Mouse (Mus musculus) neural tube, embryonic 14.5 days (tissue): ENCODE data around the gene Zdhhc6. TPM values are rescaled to one million over a fixed set of nuclear protein-coding genes. Genes with fewer than 3 reads are reported as not detected.

ENCODE experiments used
- ATAC-seq: fragments of 200-750 bp; cut with Nextera tagmentation; 2 replicates; pipeline ENCODE4 v1.8.0; 2017; ENCODE audit warnings: low read depth, mild to moderate bottlenecking, moderate TSS enrichment, moderate library complexity
- H3K27ac ChIP-seq: fragments of 300-500 bp; sonication (generic); 2 replicates; pipeline ENCODE4 v1.5.1; 2014; ENCODE audit warnings: low read depth, mild to moderate bottlenecking, control low read depth, low read length, moderate library complexity, mixed read lengths
- H3K27me3 ChIP-seq: fragments of 300-500 bp; sonication (generic); 2 replicates; pipeline ENCODE4 v1.6.1; 2014; ENCODE audit warnings: low read length; ENCODE audit not compliant: control insufficient read depth, insufficient read depth
- H3K36me3 ChIP-seq: fragments of 300-500 bp; sonication (generic); 2 replicates; pipeline ENCODE4 v1.6.1; 2014; ENCODE audit warnings: low read length, mixed read lengths; ENCODE audit not compliant: control insufficient read depth, insufficient read depth
- H3K4me1 ChIP-seq: fragments of 300-500 bp; sonication (generic); 2 replicates; pipeline ENCODE4 v1.6.1; 2014; ENCODE audit warnings: low read length; ENCODE audit not compliant: control insufficient read depth, insufficient read depth
- H3K4me2 ChIP-seq: fragments of 300-500 bp; sonication (generic); 2 replicates; pipeline ENCODE4 v1.6.1; 2014; ENCODE audit warnings: mild to moderate bottlenecking, low read depth, low read length, control low read depth
- H3K4me3 ChIP-seq: fragments of 300-500 bp; sonication (generic); 2 replicates; pipeline ENCODE4 v1.5.1; 2014; ENCODE audit warnings: low read depth, low read length, control low read depth, mixed read lengths
- H3K9ac ChIP-seq: fragments of 300-500 bp; sonication (generic); replicated peaks from 2 replicates; pipeline ENCODE4 v1.6.1; 2014; ENCODE audit warnings: low read depth, mild to moderate bottlenecking, control low read depth, low read length, mixed read lengths
- H3K9me3 ChIP-seq: fragments of 300-500 bp; sonication (generic); 2 replicates; pipeline ENCODE4 v1.6.1; 2016; ENCODE audit warnings: low read length; ENCODE audit not compliant: control insufficient read depth
- WGBS: fragments of 180-500 bp; shearing (Covaris S2); extraction: QIAGEN DNeasy Blood & Tissue Kit; methylation state at CpG from one replicate; pipeline ENCODE4 v1.1.7; 2014; 5-methylcytosine and 5-hydroxymethylcytosine counted together
- polyA plus RNA-seq: library from polyadenylated mRNA; unstranded; fragments of >200 nt; fragmentation: Nextera tagmentation; extraction: Ambion mirVana; gene quantifications from 2 replicates; pipeline ENCODE4 v1.2.1, GENCODE M21; 2014

Zdhhc6 gene
- polyA plus RNA-seq, 1 experiment from 2014 or later = 68.3 TPM

DNA sequence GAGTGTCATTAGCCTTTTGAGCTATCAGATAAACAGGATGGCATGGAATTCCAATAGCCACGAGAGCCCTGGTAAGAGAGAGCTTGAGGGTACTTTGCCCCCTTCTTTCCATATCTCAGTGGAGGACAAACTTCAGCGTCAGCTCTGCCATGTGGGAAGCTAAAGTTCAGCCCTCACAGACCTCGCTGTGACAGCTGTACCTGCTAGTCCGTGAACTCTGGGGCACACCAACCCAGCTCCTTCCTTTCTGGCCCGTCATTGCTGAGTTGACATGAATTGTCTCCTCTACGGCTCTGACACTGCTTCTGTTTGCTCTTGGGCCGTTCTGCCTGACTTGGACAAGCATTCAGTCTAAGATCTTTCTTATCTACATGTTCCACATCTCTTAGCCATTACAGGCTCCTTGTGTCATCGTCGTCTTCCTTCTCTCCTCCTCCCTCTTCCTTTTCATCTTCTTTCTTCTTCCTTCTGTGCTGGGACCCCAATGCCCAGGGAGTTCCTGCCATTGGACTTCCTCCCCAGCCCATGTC lies 67.8 kb downstream of the Zdhhc6 start:
- 75% methylated on average over 9 of the region's 9 CpGs for WGBS
- no peak for ATAC-seq

DNA sequence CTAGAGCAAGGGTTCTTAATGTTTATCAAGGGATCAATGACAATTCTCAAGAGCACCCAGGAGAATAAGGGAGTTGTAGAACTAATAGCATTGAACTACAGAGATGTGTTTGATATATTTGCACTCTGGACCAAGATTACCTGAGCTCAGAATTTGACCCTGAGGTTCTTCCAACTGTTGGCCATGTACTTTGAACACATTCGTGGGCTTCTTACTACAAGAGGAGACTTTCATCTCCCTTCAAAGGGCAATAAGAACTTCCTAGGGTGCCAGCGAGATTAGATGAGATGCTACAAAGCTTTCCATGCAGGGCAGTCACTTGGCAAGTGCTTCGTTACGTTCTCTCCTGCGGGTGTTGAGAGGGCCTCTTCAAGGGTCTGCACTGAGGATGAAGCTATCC lies 68.3 kb downstream of the Zdhhc6 start:
- H3K36me3 ChIP-seq = no peaks in the 10 kb centered on the region
- WGBS = 83% methylated on average over 5 of the region's 5 CpGs
- no peak for ATAC-seq
- H3K4me2 ChIP-seq = no peak overlapping the region
- no peak overlapping the region for H3K4me3 ChIP-seq
- no peaks in the 10 kb centered on the region for H3K4me1 ChIP-seq
- H3K27me3 ChIP-seq = no peaks in the 10 kb centered on the region
- H3K27ac ChIP-seq = no peak overlapping the region
- no peaks in the 10 kb centered on the region for H3K9me3 ChIP-seq
- H3K9ac ChIP-seq = no peak overlapping the region

More for the DNA sequence above, 67.8 kb downstream of the Zdhhc6 start:
- Histone ChIP-seq H3K4me3 (no peak overlapping the region), H3K4me1 (no peaks in the 10 kb centered on the region), H3K4me2 (no peak overlapping the region), H3K9ac (no peak overlapping the region), H3K9me3 (no peaks in the 10 kb centered on the region), H3K36me3 (no peaks in the 10 kb centered on the region), H3K27ac (no peak overlapping the region), H3K27me3 (no peaks in the 10 kb centered on the region)

- H3K4me2 ChIP-seq = no peak overlapping the region
- no peak overlapping the region for H3K27ac ChIP-seq
- no peaks in the 10 kb centered on the region for H3K27me3 ChIP-seq
- H3K4me3 ChIP-seq = no peak overlapping the region
- WGBS = 17% methylated on average over 7 of the region's 7 CpGs
- H3K9me3 ChIP-seq = no peaks in the 10 kb centered on the region
- no peak overlapping the region for H3K9ac ChIP-seq
- H3K36me3 ChIP-seq = no peaks in the 10 kb centered on the region
- no peaks in the 10 kb centered on the region for H3K4me1 ChIP-seq
- ATAC-seq = no peak
Measured at GRCm38 (mm10) chr19:55244791-55245231, 71.0 kb downstream of the Zdhhc6 start.

GRCm38 (mm10) chr19:55241186-55241645 lies 74.6 kb downstream of the Zdhhc6 start, which contains the start of gene Gucy2g:
Gucy2g (minus strand) TSS chr19:55241236.
- H3K9me3 ChIP-seq = no peaks in the 10 kb centered on the region
- no peak within 1 kb of the TSS for H3K4me2 ChIP-seq
- ATAC-seq = no peak
- H3K27ac ChIP-seq = no peak within 1 kb of the TSS
- no peak within 1 kb of the TSS for H3K4me3 ChIP-seq
- H3K36me3 ChIP-seq = no peaks in the 10 kb centered on the region
- no peaks in the 10 kb centered on the region for H3K27me3 ChIP-seq
- no peaks in the 10 kb centered on the region for H3K4me1 ChIP-seq
- 82% methylated on average over 6 of the region's 6 CpGs for WGBS
- no peak within 1 kb of the TSS for H3K9ac ChIP-seq

DNA sequence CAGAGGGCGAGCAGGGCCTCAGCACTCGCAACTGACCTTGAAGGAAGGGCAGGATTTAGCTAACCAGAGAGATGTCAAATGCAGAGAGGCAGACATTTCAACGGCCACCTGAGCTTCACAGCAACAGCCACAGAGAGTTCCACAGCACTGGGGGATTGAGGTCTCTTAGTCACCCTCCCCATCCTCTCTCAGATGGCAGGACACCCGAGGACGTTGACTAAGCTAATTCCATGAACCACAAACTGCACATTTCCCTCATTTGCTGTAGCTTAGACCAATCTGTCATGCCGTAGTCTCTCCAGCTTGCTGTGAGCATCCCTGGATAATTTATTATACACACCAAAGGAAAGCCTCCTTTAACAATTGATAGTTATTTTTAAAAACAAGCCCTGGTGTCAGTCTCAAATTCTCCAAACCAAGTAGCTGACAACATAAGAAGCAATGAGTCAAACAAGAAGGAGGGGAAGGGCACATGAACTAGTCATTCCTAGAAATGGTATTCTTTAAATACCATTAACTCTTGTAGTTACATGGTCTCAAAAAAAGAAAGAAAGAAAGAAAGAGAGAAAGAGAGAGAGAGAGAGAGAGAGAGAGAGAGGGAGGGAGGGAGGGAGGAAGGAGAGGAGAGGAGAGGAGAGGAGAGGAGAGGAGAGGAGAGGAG lies 75.9 kb downstream of the Zdhhc6 start:
- 72% methylated on average over 6 of the region's 6 CpGs for WGBS
- no peak overlapping the region for H3K9ac ChIP-seq
- H3K4me1 ChIP-seq = no peaks in the 10 kb centered on the region
- ATAC-seq = no peak
- no peak overlapping the region for H3K27ac ChIP-seq
- H3K27me3 ChIP-seq = no peaks in the 10 kb centered on the region
- H3K4me2 ChIP-seq = no peak overlapping the region
- no peak overlapping the region for H3K4me3 ChIP-seq
- no peaks in the 10 kb centered on the region for H3K9me3 ChIP-seq
- H3K36me3 ChIP-seq = no peaks in the 10 kb centered on the region

DNA sequence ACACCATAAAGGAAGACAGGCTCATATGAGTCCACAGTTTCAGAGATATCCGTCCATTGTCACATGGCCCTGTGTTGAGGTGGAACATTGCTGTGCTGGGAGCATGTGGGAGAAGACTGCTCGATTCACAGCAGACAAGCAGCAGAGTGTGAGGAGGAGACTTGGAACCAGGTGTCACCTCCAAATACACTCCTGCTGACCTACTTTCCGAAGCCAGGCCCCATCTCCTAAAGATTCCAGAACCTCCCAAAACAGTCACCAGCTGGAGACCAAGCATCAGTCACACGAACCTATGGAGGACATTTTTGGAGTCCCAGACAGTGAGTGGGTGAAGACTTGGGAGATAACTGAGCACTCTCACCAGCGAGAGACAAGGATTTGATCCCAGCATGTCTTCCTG lies 79.3 kb downstream of the Zdhhc6 start:
- ATAC-seq = no peak
- H3K27ac ChIP-seq = no peak overlapping the region
- H3K4me1 ChIP-seq = no peaks in the 10 kb centered on the region
- H3K36me3 ChIP-seq = no peaks in the 10 kb centered on the region
- 84% methylated on average over 5 of the region's 5 CpGs for WGBS
- H3K27me3 ChIP-seq = no peaks in the 10 kb centered on the region
- no peaks in the 10 kb centered on the region for H3K9me3 ChIP-seq
- no peak overlapping the region for H3K4me2 ChIP-seq
- H3K9ac ChIP-seq = no peak overlapping the region
- H3K4me3 ChIP-seq = no peak overlapping the region

DNA sequence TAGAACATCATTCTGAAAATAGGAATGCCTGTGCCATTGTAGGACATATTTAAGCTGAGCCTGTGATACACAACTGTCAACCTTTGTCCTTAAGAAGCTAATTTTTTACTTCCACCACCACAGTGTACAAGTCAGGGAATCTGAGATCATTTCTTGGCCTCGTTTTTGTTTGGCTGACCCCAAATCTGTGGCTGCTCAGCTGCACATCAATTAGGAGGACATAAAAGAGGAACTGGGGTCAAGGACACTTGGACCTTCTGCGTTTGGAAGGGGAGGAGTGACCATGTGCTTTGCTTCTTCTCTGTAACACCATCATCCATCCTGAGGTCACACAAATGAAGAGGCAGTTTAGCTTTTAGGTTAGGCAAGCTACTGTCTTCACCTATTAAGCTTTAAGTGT lies 79.8 kb downstream of the Zdhhc6 start:
- H3K4me3 ChIP-seq = no peak overlapping the region
- H3K36me3 ChIP-seq = no peaks in the 10 kb centered on the region
- H3K27ac ChIP-seq = no peak overlapping the region
- no peaks in the 10 kb centered on the region for H3K27me3 ChIP-seq
- H3K9ac ChIP-seq = no peak overlapping the region
- no peaks in the 10 kb centered on the region for H3K9me3 ChIP-seq
- 47% methylated on average over 2 of the region's 2 CpGs for WGBS
- no peak overlapping the region for H3K4me2 ChIP-seq
- ATAC-seq = no peak
- no peaks in the 10 kb centered on the region for H3K4me1 ChIP-seq

- Histone ChIP-seq H3K36me3 (no peaks in the 10 kb centered on the region), H3K9ac (no peak overlapping the region), H3K9me3 (no peaks in the 10 kb centered on the region), H3K27ac (no peak overlapping the region), H3K27me3 (no peaks in the 10 kb centered on the region), H3K4me2 (no peak overlapping the region), H3K4me3 (no peak overlapping the region), H3K4me1 (no peaks in the 10 kb centered on the region)
- ATAC-seq = no peak
- 68% methylated on average over 8 of the region's 8 CpGs for WGBS
Measured at GRCm38 (mm10) chr19:55232136-55232535, 83.7 kb downstream of the Zdhhc6 start.

DNA sequence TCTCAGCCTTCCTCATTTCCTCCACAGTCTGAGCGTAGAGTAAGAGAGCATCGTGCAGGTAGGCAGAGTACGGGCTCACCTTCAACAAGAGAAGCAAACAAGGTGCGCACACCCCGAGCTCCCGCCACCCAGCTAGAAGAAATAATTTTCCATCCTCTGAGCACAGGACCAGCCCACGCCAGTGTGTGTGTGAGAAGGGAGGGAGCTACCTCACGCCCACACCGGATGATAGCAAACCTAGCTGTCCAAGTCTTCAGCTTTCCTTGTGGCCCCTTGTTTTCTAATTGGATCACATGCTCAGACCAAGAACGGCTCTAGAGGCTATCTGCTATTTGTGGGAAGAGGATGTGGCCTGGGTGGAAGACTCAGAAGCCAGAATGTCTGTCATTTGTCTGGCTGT lies 84.8 kb downstream of the Zdhhc6 start:
- Histone ChIP-seq H3K36me3 (no peaks in the 10 kb centered on the region), H3K9me3 (no peaks in the 10 kb centered on the region), H3K4me2 (no peak overlapping the region), H3K4me3 (no peak overlapping the region), H3K9ac (no peak overlapping the region), H3K27me3 (no peaks in the 10 kb centered on the region), H3K4me1 (no peaks in the 10 kb centered on the region), H3K27ac (no peak overlapping the region)
- WGBS = 82% methylated on average over 10 of the region's 10 CpGs
- no peak for ATAC-seq
